Mouse (Mus musculus) neural tube, embryonic 14.5 days (tissue): ENCODE measurements around the gene March1. TPM values are rescaled to one million over a fixed set of nuclear protein-coding genes. Genes with fewer than 3 reads are reported as not detected.

Experiments
- ATAC-seq: fragments of 200-750 bp; cut with Nextera tagmentation; 2 replicates; pipeline ENCODE4 v1.8.0; 2017; ENCODE audit warnings: low read depth, mild to moderate bottlenecking, moderate TSS enrichment, moderate library complexity
- H3K27ac ChIP-seq: fragments of 300-500 bp; sonication (generic); 2 replicates; pipeline ENCODE4 v1.5.1; 2014; ENCODE audit warnings: low read depth, mild to moderate bottlenecking, control low read depth, low read length, moderate library complexity, mixed read lengths
- H3K27me3 ChIP-seq: fragments of 300-500 bp; sonication (generic); 2 replicates; pipeline ENCODE4 v1.6.1; 2014; ENCODE audit warnings: low read length; ENCODE audit not compliant: control insufficient read depth, insufficient read depth
- H3K36me3 ChIP-seq: fragments of 300-500 bp; sonication (generic); 2 replicates; pipeline ENCODE4 v1.6.1; 2014; ENCODE audit warnings: low read length, mixed read lengths; ENCODE audit not compliant: control insufficient read depth, insufficient read depth
- H3K4me1 ChIP-seq: fragments of 300-500 bp; sonication (generic); 2 replicates; pipeline ENCODE4 v1.6.1; 2014; ENCODE audit warnings: low read length; ENCODE audit not compliant: control insufficient read depth, insufficient read depth
- H3K4me2 ChIP-seq: fragments of 300-500 bp; sonication (generic); 2 replicates; pipeline ENCODE4 v1.6.1; 2014; ENCODE audit warnings: mild to moderate bottlenecking, low read depth, low read length, control low read depth
- H3K4me3 ChIP-seq: fragments of 300-500 bp; sonication (generic); 2 replicates; pipeline ENCODE4 v1.5.1; 2014; ENCODE audit warnings: low read depth, low read length, control low read depth, mixed read lengths
- H3K9ac ChIP-seq: fragments of 300-500 bp; sonication (generic); replicated peaks from 2 replicates; pipeline ENCODE4 v1.6.1; 2014; ENCODE audit warnings: low read depth, mild to moderate bottlenecking, control low read depth, low read length, mixed read lengths
- H3K9me3 ChIP-seq: fragments of 300-500 bp; sonication (generic); 2 replicates; pipeline ENCODE4 v1.6.1; 2016; ENCODE audit warnings: low read length; ENCODE audit not compliant: control insufficient read depth
- WGBS: fragments of 180-500 bp; shearing (Covaris S2); extraction: QIAGEN DNeasy Blood & Tissue Kit; methylation state at CpG from one replicate; pipeline ENCODE4 v1.1.7; 2014; 5-methylcytosine and 5-hydroxymethylcytosine counted together
- polyA plus RNA-seq: library from polyadenylated mRNA; unstranded; fragments of >200 nt; fragmentation: Nextera tagmentation; extraction: Ambion mirVana; gene quantifications from 2 replicates; pipeline ENCODE4 v1.2.1, GENCODE M21; 2014

March1 gene
- polyA plus RNA-seq, 1 experiment from 2014 or later: 65.8 TPM

GRCm38 (mm10) chr8:66270116-66270515 is 652.4 kb downstream of the March1 start:
- Histone ChIP-seq H3K4me1 (no peaks in the 10 kb centered on the region), H3K9ac (no peak overlapping the region), H3K27me3 (no peaks in the 10 kb centered on the region), H3K4me3 (no peak overlapping the region), H3K36me3 (no peaks in the 10 kb centered on the region), H3K4me2 (no peak overlapping the region), H3K9me3 (no peaks in the 10 kb centered on the region), H3K27ac (no peak overlapping the region)
- 87% methylated on average over 2 of the region's 2 CpGs for WGBS
- no peak for ATAC-seq

- Histone ChIP-seq H3K9ac (no peak overlapping the region), H3K9me3 (no peaks in the 10 kb centered on the region), H3K4me3 (no peak overlapping the region), H3K36me3 (no peaks in the 10 kb centered on the region), H3K4me2 (no peak overlapping the region), H3K27me3 (no peaks in the 10 kb centered on the region), H3K27ac (no peak overlapping the region), H3K4me1 (no peaks in the 10 kb centered on the region)
- ATAC-seq: no peak
- WGBS: 86% methylated on average over 7 of the region's 7 CpGs
Observed at GRCm38 (mm10) chr8:66317824-66318223, 700.1 kb downstream of the March1 start.

- Histone ChIP-seq H3K9me3 (no peaks in the 10 kb centered on the region), H3K36me3 (no peaks in the 10 kb centered on the region), H3K4me2 (no peak overlapping the region), H3K27me3 (no peaks in the 10 kb centered on the region), H3K9ac (no peak overlapping the region), H3K27ac (no peak overlapping the region), H3K4me1 (no peaks in the 10 kb centered on the region), H3K4me3 (no peak overlapping the region)
- 48% methylated on average over 4 of the region's 4 CpGs for WGBS
- no peak for ATAC-seq
Observed at GRCm38 (mm10) chr8:66323045-66323807, 705.5 kb downstream of the March1 start.

GRCm38 (mm10) chr8:66326396-66326795 is 708.7 kb downstream of the March1 start:
- Histone ChIP-seq H3K27me3 (no peaks in the 10 kb centered on the region), H3K9ac (no peak overlapping the region), H3K9me3 (no peaks in the 10 kb centered on the region), H3K4me2 (no peak overlapping the region), H3K27ac (no peak overlapping the region), H3K36me3 (no peaks in the 10 kb centered on the region), H3K4me3 (no peak overlapping the region), H3K4me1 (no peaks in the 10 kb centered on the region)
- no peak for ATAC-seq

- H3K27ac ChIP-seq: no peak overlapping the region
- no peaks in the 10 kb centered on the region for H3K9me3 ChIP-seq
- no peaks in the 10 kb centered on the region for H3K27me3 ChIP-seq
- WGBS: 90% methylated on average over 3 of the region's 3 CpGs
- H3K4me3 ChIP-seq: no peak overlapping the region
- ATAC-seq: no peak
- no peak overlapping the region for H3K9ac ChIP-seq
- H3K4me2 ChIP-seq: no peak overlapping the region
- H3K4me1 ChIP-seq: no peaks in the 10 kb centered on the region
- H3K36me3 ChIP-seq: no peaks in the 10 kb centered on the region
Observed at GRCm38 (mm10) chr8:66332206-66332605, 714.5 kb downstream of the March1 start.

- H3K36me3 ChIP-seq: no peaks in the 10 kb centered on the region
- no peak overlapping the region for H3K4me3 ChIP-seq
- H3K9ac ChIP-seq: no peak overlapping the region
- H3K4me1 ChIP-seq: no peaks in the 10 kb centered on the region
- ATAC-seq: no peak
- 78% methylated on average over 3 of the region's 3 CpGs for WGBS
- H3K27me3 ChIP-seq: no peaks in the 10 kb centered on the region
- H3K9me3 ChIP-seq: no peaks in the 10 kb centered on the region
- no peak overlapping the region for H3K4me2 ChIP-seq
- H3K27ac ChIP-seq: no peak overlapping the region
Observed at GRCm38 (mm10) chr8:66334265-66334664, 716.6 kb downstream of the March1 start.

- no peaks in the 10 kb centered on the region for H3K4me1 ChIP-seq
- no peak overlapping the region for H3K4me2 ChIP-seq
- no peak overlapping the region for H3K4me3 ChIP-seq
- H3K27me3 ChIP-seq: no peaks in the 10 kb centered on the region
- no peaks in the 10 kb centered on the region for H3K36me3 ChIP-seq
- H3K27ac ChIP-seq: no peak overlapping the region
- ATAC-seq: no peak
- 84% methylated on average over 3 of the region's 3 CpGs for WGBS
- H3K9me3 ChIP-seq: no peaks in the 10 kb centered on the region
- H3K9ac ChIP-seq: no peak overlapping the region
Observed at GRCm38 (mm10) chr8:66339551-66339950, 721.9 kb downstream of the March1 start.

GRCm38 (mm10) chr8:66342928-66343327 is 725.2 kb downstream of the March1 start:
- no peak for ATAC-seq

GRCm38 (mm10) chr8:66362882-66363801 is 745.4 kb downstream of the March1 start:
- no peaks in the 10 kb centered on the region for H3K36me3 ChIP-seq
- H3K9ac ChIP-seq: no peak overlapping the region
- H3K4me1 ChIP-seq: no peaks in the 10 kb centered on the region
- 46% methylated on average over 5 of the region's 5 CpGs for WGBS
- no peaks in the 10 kb centered on the region for H3K9me3 ChIP-seq
- H3K27ac ChIP-seq: no peak overlapping the region
- no peaks in the 10 kb centered on the region for H3K27me3 ChIP-seq
- H3K4me2 ChIP-seq: no peak overlapping the region
- no peak overlapping the region for H3K4me3 ChIP-seq
- ATAC-seq: 0 out of 2 replicates have a peak, but pooled peaks have one; percentile 24

More at GRCm38 (mm10) chr8:66342928-66343327, 725.2 kb downstream of the March1 start:
- WGBS: 53% methylated on average over 1 of the region's 1 CpGs
- H3K9me3 ChIP-seq: no peaks in the 10 kb centered on the region
- no peaks in the 10 kb centered on the region for H3K36me3 ChIP-seq
- no peak overlapping the region for H3K4me2 ChIP-seq
- no peak overlapping the region for H3K4me3 ChIP-seq
- no peaks in the 10 kb centered on the region for H3K27me3 ChIP-seq
- no peaks in the 10 kb centered on the region for H3K4me1 ChIP-seq
- H3K9ac ChIP-seq: no peak overlapping the region
- no peak overlapping the region for H3K27ac ChIP-seq
